Mouse (Mus musculus) kidney, postnatal 14 days (tissue): ENCODE results near the gene L3mbtl4.

Source experiments
- DNase-seq: peaks from one replicate; pipeline ENCODE4 v3.0.0; 2022; ENCODE audit warnings: mixed read lengths

The L3mbtl4 gene

DNA sequence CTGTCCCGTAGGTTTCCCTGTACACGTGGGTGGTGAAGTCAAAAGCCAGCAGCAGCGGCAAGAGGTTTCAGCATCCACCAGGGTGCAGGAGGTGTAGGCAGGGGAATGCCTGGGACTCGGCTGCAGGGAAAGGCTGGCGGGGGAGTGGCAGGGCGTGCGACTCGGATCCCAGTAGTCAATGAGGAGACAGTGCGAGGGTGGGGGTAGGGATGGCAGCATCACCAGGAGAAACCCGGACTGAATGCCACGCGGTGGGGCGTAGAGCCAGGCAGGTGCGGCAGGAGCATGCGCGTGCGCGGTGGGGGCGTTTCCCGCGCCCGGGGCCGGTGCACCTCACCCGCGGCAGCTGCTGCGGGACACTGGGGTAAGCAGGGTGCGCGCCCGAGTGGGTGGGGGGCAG lies at the start of gene L3mbtl4:
Gene L3mbtl4, plus strand, starts transcription at position 271 of the 400 bp plus-strand sequence.
- peak; percentile 25 for DNase-seq

DNA sequence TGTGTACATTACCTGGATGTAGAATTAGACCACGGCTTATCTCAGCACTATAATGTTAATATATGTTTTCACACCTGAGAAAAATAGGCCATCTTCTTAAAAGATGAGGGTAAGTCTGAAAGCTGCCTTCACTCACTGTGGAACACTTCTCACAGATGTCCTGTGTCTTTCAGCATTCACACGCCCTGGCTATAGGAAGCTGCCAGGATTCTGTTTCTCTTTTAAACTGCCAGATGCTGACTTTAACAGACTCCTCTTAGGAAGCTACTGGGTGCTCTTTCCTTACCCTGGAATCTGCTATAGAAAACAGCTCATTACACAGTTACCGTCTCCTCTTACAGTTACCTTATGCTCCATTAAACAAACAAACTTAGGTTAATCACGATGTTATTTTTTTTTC lies 43.1 kb upstream of the L3mbtl4 start:
- DNase-seq, result no peak

DNA sequence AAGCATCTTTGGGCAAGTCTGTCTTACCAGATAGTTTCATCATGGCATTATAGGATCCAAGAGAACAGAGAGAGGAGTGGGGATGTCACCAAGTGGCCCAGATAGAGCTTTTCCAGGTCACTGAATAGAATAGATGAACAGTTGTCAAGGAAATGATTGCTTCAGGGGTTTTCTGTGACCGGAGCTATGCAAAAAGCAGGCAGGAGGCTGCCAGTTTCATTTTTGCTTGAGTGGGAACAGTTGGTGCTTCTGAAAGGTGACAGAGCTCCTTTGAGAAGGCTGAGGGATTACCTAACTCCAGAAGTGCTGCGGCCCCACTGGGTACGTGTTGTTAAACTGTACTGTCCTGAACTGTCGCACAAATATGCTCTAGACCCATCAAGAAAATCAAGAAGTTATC lies 38.2 kb upstream of the L3mbtl4 start:
- DNase-seq, result no peak

DNA sequence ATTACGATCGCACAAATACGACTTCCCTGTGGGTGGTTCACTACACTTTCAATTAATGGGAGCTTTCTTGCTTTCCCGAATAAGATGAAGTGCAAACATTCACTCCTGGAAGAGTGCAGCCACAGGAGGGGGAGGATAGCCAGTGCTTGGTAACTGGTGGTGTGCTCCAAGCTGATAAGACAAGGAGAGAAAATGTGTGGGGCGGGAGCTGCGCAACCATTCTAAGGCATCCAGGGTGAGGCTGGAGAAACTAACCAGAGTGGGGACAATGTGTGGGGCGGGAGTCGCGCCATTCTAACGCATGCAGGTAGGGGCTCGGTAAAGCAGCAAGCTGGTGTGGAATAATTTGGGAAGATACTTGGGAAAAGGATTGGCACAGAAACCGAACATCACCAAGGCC lies 36.6 kb upstream of the L3mbtl4 start:
- no peak for DNase-seq

DNA sequence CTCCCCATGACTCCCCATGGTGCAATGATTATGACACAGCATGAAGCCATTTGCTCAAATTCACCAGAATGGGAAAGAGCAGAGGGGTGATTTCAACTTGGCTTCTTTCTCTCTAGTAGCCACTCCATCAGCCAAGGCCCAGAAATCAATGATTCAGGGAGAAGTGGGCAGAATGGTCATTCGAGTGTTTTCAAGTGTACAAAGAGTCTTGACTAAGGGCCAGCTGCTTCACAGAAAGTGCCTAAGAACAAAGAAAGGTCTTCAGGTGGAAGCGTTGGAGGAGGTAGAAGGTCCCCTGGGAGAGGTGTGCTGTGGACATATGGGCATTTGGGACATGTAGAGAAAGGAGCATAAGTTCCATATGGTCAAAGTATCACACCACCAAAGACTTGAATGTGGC lies 33.4 kb upstream of the L3mbtl4 start:
- no peak for DNase-seq

DNA sequence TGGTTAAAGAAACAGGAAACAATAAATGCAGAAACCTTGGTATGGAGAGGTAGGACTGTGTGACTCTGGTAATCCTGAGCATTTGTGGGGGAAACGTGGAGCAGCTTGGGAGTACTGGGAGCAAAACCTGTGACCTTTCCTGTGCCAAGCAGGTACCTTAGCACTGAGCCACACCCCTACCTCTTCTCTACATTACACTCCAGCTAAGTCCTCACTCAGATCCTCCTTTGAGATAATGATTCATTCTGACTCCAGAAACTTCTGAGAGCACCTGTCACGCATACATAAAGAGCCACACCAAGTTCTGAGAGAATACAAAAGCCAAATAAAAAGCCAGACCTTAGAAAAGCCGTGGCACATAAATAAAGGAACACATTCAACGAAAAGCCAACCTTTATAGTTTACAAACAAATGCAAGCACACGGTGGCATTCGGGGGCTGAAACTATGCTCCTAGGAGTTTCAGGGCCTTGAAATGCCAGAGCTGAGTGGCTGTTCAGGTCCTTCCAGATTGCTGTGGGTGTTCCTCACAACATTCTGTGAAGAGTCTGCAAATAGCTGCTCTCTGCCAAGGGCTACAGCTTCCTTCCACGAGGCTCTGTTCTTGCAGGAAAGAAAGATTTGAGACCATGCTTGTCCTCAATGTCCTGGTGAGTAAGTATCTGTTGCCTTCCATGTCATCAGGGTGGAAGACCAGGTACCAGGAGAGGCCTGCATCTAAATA lies 8.6 kb upstream of the L3mbtl4 start:
- no peak for DNase-seq

DNA sequence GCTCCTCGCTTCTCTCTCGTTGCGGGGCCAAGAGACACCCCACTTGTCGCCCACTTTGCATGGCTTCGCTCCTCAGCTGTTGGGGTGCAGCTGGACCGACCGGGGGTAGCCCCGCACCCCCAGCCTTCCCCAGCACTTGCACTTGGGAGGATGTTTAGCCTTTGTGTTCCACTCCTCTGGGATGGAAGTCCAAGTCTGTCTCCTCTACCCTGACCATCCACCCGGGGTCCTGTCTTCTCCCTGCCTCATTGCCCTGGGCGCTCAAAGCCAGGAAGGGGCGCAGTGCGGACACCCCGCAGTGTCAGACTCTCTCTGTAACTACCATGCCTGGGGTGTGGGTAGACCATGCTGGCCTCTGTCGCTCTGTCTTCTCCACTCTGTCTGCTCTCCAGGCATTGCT lies 357 bp downstream of the L3mbtl4 start:
- DNase-seq, result no peak

DNA sequence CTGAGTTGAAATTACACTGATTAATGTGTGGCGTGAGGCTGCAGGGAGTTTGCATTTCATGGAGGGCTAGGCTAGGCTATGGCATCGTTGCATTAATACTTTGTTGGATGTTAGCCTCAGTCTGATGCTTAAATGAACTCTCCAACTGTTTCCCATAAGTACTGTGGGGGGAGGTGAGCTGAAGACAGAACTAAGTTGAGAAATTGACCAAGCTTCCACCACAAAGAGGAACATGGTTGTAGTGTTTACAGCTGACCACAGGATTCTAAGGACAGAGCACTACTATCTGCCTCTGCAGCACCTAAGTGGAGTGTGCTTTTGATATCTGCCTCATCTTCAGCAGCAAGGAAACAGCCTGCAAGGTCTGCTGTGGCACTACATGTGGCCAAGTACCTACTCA lies 1.5 kb downstream of the L3mbtl4 start:
- DNase-seq, result no peak

DNA sequence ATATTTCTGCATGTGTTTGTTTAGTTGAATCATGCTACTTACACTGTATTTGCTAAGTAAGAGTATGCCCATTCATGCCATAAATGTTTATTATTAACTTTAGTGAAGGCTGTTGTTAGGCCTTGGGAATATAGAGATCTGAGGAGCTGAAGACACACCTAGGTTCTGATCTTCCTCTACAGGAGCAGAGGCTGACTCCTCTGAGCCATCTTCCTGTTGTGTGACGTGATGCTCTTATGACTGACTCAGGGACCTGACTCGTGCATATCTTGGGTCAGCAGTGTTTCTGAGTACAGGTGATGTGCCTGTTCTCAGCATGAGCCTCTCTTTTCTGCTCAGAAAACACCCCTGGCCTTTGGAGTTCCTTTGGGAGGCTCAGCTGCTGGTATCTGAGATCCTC lies 7.3 kb downstream of the L3mbtl4 start:
- no peak for DNase-seq

DNA sequence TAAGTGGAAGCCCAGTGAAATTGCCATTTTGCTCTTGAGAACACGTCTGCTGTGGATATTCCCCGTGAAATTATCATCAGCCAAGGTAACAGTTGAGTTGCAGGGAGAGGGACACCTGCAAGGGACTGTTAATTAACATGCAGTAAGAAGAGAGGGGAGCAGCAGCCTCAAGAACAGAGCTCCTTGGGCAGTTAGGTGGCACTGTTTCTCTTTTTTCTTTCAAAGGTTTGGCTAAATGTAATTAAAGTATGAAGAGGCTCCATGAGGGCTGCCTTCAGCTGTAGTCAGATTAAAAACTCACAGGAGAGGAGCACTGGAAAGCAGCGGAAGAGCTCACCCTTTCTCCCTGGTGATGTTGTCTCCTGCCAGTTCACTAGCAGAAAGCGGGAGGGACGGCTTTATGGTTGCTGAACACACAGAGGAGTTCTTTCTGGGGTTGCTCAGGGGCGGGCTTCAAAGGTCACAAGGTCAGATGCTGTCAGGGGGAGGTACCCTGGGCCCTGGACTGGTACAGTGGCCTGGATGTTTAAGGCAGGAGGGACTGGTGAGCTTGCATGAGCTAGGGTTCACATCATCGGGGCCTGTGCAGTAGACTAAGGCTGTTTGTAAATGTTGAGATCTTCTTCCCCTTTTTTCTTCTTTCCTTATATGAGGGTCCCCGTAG lies 11.7 kb downstream of the L3mbtl4 start:
- DNase-seq, result peak; percentile 7

DNA sequence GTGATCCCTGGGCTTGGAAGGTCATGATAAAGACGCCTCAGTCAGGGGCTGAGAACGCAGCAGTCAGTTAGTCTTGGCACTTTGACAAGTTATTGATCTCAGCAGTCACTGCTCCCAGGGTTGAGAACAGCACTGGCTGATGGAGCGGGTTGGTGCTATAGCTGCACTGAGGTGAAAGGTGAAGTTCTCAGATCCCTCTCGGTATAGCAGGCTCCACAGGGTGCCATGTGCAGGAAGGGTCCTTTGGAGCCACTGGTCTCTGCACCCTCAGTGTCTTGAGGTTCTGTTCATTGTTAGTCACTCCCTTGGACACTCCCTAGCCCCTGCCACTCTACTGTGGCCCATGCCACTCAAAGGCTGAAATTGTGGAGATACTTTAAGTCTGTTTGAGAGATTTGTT lies 14.5 kb downstream of the L3mbtl4 start:
- no peak for DNase-seq

DNA sequence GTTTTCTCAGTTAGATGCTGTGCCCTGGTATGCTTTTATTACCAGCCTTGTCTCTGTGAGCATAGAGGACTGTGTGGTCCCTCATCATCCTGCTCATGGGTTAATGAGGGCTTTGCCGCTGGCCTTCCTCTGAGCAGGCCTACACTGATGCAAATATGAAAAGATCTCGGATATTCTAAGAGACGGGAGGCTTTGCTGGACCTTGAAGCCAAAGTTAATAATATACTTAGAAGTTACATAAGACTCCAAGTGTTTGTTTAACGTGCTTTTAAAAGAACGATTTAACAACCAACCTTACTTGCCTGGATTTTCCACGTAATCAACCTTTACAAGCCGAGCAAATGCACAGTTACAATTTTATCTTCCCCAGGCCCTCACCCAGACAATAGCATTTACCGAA lies 15.1 kb downstream of the L3mbtl4 start:
- peak; percentile 26 for DNase-seq

DNA sequence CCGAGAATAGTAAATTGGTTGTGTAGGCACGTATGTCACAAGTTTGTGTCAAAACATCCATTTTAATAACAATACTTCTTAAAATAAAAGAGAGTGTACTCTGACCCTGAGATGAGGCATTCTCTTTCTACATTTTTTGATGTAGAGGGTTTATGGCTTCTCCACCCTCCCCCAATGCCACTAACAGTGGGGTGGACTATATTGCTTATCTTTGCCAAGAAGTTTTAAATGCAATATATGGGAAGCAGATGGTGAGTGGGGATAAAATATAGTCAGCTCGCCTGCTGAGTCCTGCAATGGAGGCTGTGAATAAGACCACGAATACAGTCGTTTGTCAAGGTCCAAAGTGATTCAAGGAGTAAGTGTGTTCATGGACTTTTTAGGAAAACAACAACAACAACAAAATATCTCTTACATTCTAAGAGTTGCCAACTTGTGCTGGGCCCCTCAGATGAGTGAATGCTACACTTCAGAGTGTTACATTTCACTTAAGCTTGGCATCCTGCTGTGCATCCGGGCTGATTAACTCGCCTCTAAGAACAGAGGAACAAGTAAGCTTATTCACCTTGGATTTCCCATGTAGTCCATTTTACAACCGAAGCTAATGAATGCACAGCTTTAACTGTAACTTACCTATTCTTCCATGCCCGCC lies 18.2 kb downstream of the L3mbtl4 start:
- no peak for DNase-seq

DNA sequence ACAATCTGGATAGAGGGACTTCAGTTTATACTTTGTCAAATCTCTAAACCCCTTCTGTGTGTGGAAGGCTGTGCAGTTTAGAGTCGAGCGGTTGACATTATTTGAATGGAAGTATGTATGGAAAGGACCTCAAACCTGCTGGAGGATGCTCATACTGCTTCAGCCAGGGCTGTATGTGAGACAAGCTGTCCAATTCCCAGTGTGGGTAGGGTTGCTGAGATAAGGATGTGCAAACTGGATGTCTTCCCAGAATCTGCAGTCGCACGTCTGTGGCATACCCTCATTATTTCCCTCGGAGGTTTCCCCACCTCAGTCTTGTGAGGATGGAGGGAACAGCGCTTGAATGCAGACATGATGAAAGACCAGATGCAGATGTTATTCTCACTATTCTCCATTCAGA lies 34.8 kb downstream of the L3mbtl4 start:
- DNase-seq, result no peak

DNA sequence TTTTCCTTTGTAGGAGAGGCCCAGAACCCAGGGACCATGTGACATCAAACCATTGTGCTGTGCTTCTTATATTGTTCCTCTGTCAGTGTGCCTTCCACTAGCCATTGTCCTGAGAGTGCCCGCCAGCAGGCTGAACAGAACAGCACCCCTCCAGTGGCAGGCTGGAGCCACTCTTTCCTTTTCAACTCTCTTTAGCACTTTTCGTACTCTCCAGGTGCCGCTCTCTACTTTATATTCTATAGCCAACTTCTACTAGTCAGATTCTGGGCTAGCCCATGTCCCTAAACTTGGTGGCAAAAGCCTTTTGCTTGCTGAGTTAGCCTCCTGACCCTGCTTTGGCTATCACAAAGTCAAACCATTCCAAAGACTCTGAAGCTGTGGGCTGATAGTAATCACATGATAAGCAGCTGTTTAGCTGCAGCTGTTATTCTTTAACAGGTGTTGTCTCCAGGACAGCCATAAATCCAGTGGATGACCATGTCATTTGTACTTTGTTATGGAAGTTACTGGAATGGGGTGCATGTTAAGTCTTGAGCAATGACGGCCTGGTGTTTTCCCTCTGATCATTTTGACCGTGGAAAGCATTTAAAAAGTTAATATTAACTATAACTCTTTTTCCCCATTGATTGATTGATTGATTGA lies 38.8 kb downstream of the L3mbtl4 start:
- no peak for DNase-seq

DNA sequence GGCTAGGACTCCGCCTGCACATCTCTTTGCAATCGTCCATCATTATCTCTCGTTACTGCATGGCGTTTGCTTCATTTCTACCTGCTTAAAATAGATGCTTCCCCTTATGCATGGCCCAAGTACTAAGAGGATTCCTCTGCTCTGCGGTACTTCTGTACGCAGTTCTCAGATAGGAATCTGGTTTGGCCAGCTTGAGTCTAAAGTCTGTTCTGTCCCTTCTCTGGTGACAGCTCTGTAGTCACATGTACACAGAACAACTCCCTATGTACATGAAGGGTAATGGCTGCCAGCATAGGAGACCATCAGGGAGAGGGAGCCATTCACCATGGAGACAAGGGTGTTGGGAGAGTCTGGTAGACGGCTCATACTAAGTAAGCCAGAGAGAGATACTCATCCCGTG lies 47.3 kb downstream of the L3mbtl4 start:
- DNase-seq, result no peak

DNA sequence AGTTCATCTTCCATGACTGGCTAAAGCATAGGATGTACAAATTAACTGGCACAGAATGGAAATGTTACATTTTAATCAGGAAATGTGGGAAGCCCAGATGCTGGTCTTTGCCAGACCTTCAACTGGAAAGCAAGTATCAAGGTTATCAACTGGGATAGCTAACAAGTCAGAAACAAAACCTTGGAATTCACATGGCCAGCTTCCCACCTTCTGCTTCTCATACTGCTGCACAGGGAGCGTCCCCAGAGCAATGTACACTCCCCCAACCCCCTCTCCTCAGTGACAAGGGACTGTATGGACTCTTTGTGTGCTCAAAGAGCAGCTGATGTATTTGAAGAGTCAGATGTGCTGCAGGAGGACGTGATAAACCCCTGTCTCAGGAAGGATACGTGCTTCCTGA lies 49.0 kb downstream of the L3mbtl4 start:
- DNase-seq, result no peak

DNA sequence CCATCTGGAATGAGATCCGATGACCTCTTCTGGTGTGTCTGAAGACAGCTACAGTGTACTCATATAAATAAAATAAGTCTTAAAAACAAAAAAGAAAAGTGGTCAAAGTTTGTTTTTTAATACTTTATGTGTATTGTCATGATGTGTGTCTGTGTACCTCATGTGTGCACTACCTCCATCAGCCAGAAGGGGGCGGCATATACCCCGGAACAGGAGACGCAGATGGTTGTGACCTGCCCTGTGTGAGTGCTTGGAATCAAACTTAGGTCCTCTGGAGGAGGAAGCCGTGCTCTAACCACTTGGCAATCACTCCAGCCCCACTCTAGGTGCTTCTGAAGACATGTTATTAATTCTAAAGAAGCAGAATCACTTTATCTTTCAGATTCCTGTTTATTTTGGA lies 58.6 kb downstream of the L3mbtl4 start:
- no peak for DNase-seq

DNA sequence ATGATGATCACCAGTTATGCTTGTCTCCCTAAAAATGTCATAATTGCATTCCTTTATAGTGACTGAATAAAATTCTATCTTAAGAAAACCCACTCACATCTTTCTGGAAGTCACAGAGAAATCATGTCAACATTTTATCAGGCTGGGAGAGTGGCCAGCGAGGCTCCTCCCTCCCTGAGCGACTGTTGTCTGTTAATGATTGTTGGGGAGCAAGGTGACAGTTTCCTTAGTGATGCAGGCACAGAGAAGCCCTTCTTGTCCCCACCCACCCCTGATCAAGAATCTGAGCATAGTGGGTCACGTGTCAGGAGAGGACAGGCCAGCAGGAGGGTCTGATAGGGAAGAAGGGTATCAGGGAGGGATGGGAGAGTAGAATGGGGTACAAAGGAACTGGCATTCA lies 59.8 kb downstream of the L3mbtl4 start:
- no peak for DNase-seq

DNA sequence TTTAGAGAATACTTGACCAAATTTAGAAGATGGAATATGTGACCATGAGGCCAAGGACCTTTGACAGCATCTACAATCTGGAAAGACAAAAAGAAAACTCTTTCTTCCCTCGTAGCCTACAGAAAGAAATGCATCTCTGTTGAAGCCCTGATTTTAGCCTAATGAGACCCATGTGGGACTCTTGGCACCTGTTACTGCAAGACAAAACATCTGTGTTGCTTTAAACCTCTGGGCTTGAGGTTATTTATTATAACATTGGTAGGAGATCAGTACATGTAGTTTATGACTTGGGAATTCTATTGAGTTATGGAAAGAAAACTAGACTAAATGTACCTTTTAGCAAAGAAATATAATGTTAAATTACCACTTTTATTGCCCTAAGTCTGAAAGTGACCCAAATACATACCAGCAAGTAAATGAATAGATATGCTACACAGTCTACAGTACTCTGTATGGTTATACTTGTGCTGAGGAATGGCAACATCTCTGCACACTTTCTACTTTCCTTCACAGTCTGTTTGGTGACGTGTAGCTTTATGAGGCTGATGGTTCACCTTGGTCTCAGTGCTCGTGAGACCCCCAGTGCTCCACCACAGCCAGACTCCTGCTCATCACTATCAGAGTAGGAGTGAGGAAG lies 65.4 kb downstream of the L3mbtl4 start:
- DNase-seq, result no peak

DNA sequence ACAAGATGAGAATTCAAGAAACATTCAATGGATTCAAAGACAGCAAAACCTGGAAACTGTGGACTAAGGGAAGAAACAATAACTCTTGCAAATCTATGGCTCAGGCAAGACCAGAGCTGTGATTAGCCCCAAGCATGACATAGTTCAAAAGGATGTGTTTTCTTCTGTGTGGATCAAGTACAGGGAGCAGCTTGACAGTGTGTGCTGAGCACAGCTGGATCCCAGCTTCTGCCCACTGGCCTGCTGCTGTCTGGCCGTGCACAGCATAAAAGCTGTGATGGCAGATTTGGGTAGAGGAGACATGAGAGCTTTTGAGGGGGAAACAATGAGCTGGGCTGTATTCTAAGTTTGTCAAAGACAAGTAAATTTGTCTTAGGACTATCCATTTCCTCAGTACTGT lies 84.1 kb downstream of the L3mbtl4 start:
- no peak for DNase-seq

DNA sequence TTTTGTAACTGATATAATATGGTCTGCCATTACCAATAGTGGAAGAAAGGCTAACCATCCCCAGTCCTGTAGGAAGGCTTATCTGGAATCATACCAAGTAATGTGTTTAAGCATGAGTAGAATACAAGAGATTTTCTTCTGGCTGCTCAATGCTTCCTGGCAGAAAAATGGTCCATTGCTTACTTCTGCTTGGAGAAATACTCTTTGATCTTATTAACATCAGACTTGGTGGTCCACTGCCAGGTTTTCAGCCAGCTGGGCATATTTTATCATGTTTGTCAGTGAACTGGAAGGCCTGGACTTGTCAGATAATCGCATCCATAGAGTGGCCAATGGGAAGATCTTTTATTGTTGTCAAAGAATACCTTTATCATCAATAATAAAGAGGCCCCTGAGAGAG lies 97.5 kb downstream of the L3mbtl4 start:
- DNase-seq, result no peak

DNA sequence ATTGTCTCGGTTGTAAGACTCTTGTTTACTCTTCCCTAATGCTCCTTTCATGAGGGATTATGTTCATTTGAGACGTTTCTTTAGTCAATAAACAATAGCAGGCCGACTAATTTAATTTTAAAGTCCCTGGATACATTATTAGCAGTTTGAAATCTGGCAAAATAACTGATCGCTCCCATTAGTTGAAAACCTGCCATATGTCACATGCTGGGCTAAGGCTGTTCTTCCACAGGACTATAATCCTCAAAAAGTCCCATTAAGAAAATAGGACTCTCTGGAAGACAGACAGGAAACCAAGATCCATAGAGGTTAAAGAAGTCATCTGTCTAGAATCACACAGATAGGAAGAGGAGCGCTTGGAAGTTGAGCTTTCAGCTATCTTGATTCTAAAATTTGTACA lies 114.9 kb downstream of the L3mbtl4 start:
- DNase-seq, result no peak
